Mouse (Mus musculus): ENCODE results near the gene Mettl7b. TPM values are rescaled to one million over a fixed set of nuclear protein-coding genes. Genes with fewer than 3 reads are reported as not detected.

The Mettl7b gene
- total RNA-seq, 2 experiments from 2014 or later, result not detected

- no peak for DNase-seq (ENCODE audit: low spot score in 2 of 2)
- intact Hi-C loops (cut with DNase I), result no loop called here
Measured at GRCm38 (mm10) chr10:128921883-128922821, 38.6 kb downstream of the Mettl7b start.

GRCm38 (mm10) chr10:128921251-128921650 is 39.5 kb downstream of the Mettl7b start:
- intact Hi-C loops (cut with DNase I), result no loop called here
- DNase-seq (ENCODE audit: low spot score in 2 of 2), result no peak

GRCm38 (mm10) chr10:128920736-128921161 is 40.0 kb downstream of the Mettl7b start:
- intact Hi-C loops (cut with DNase I), result no loop called here
- DNase-seq (ENCODE audit: low spot score in 2 of 2), result no peak

GRCm38 (mm10) chr10:128919966-128920365 is 40.8 kb downstream of the Mettl7b start:
- DNase-seq (ENCODE audit: low spot score in 2 of 2), result no peak
- intact Hi-C loops (cut with DNase I), result no loop called here

GRCm38 (mm10) chr10:128919203-128919631 is 41.6 kb downstream of the Mettl7b start:
- intact Hi-C loops (cut with DNase I), result no loop called here
- no peak for DNase-seq (ENCODE audit: low spot score in 2 of 2)

- DNase-seq (ENCODE audit: low spot score in 2 of 2), result peak in 1 of 2 experiments; percentile 33
- intact Hi-C loops (cut with DNase I), result no loop called here
Measured at GRCm38 (mm10) chr10:128918246-128918645, 42.5 kb downstream of the Mettl7b start.

- intact Hi-C loops (cut with DNase I), result no loop called here
- no peak for DNase-seq (ENCODE audit: low spot score in 2 of 2)
Measured at GRCm38 (mm10) chr10:128917400-128917799, 43.4 kb downstream of the Mettl7b start.

GRCm38 (mm10) chr10:128916665-128917064 is 44.1 kb downstream of the Mettl7b start:
- intact Hi-C loops (cut with DNase I), result no loop called here
- DNase-seq (ENCODE audit: low spot score in 2 of 2), result no peak

- intact Hi-C loops (cut with DNase I), result no loop called here
Measured at GRCm38 (mm10) chr10:128915550-128915949, 45.2 kb downstream of the Mettl7b start.

GRCm38 (mm10) chr10:128913696-128914095 is 47.1 kb downstream of the Mettl7b start:
- DNase-seq (ENCODE audit: low spot score in 2 of 2), result no peak
- intact Hi-C loops (cut with DNase I), result no loop called here

More at GRCm38 (mm10) chr10:128915550-128915949, 45.2 kb downstream of the Mettl7b start:
- no peak for DNase-seq (ENCODE audit: low spot score in 2 of 2)

GRCm38 (mm10) chr10:128913219-128913618 is 47.6 kb downstream of the Mettl7b start:
- intact Hi-C loops (cut with DNase I), result no loop called here
- peak; percentile 84 to 85 for DNase-seq (ENCODE audit: low spot score in 2 of 2)

GRCm38 (mm10) chr10:128912791-128913190 is 48.0 kb downstream of the Mettl7b start:
- intact Hi-C loops (cut with DNase I), result no loop called here

GRCm38 (mm10) chr10:128912268-128912667 is 48.5 kb downstream of the Mettl7b start:
- intact Hi-C loops (cut with DNase I), result no loop called here
- no peak for DNase-seq (ENCODE audit: low spot score in 2 of 2)

More at GRCm38 (mm10) chr10:128912791-128913190, 48.0 kb downstream of the Mettl7b start:
- DNase-seq (ENCODE audit: low spot score in 2 of 2), result no peak

GRCm38 (mm10) chr10:128911430-128911829 is 49.4 kb downstream of the Mettl7b start:
- no peak for DNase-seq (ENCODE audit: low spot score in 2 of 2)
- intact Hi-C loops (cut with DNase I), result no loop called here

GRCm38 (mm10) chr10:128910066-128910841 is 50.5 kb downstream of the Mettl7b start:
- intact Hi-C loops (cut with DNase I), result no loop called here
- DNase-seq (ENCODE audit: low spot score in 2 of 2), result no peak

- DNase-seq (ENCODE audit: low spot score in 2 of 2), result peak; percentile 55 to 68
- intact Hi-C loops (cut with DNase I), result no loop called here
Measured at GRCm38 (mm10) chr10:128909567-128910028, 51.2 kb downstream of the Mettl7b start.

GRCm38 (mm10) chr10:128908778-128909448 is 51.9 kb downstream of the Mettl7b start:
- intact Hi-C loops (cut with DNase I), result no loop called here
- no peak for DNase-seq (ENCODE audit: low spot score in 2 of 2)
